Mouse (Mus musculus) heart, postnatal 10 days (tissue): ENCODE data around the gene Plekha1. TPM values are rescaled to one million over a fixed set of nuclear protein-coding genes. Genes with fewer than 3 reads are reported as not detected.

Experiments
- DNase-seq, 2 experiments: peaks; one replicate each; pipeline ENCODE4 v3.0.0; 2021
- intact Hi-C: fragments of 180-260 bp; cut with DNase I; formaldehyde crosslinking; loops from one replicate; pipeline ENCODE4 v1.15.1; 2025
- total RNA-seq, 2 experiments: library from RNA; stranded (reverse); gene quantifications; 2 replicates each; pipeline ENCODE4 v1.2.3; 2021

The Plekha1 gene
- total RNA-seq, 2 experiments from 2014 or later = 60.5 to 68.1 TPM

DNA sequence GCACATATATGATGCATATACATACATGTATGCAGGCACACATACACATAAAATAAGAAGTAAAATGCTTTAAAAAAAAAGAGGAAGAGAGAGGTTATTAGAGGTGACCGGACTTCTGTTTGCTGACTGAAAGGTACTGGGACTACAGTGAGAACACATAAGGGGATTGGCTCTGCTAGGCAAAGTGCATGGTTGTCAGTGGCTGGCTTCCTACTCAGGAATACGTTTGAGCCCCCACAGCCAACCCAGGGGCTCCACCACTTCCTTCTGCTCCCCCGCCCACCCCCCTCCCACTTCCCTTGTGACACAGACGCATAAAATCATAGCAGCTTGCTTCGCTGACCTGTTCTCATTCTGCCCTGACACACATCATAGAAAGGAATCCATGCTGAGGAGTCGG lies 7.6 kb upstream of the Plekha1 start:
- DNase-seq = no peak
- intact Hi-C loops = no loop called here

DNA sequence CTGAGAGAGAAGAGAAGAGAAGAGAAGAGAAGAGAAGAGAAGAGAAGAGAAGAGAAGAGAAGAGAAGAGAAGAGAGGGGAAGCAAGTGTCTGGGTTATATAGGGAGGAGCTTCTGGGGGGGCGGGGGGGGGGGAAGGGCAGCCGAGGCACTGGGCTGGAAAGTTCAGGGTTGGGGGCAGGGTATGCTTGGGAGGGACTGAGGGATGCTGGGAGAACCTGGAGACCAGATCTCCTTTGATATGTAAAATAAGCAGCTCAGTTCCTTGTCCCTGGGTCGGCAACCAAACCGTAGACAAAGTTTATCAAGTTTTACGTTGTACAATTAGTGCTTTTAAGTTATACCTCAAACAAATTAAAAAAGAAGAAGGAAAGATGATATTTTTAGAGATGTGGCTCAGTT lies 5.6 kb upstream of the Plekha1 start:
- intact Hi-C loops = no loop called here
- no peak for DNase-seq

DNA sequence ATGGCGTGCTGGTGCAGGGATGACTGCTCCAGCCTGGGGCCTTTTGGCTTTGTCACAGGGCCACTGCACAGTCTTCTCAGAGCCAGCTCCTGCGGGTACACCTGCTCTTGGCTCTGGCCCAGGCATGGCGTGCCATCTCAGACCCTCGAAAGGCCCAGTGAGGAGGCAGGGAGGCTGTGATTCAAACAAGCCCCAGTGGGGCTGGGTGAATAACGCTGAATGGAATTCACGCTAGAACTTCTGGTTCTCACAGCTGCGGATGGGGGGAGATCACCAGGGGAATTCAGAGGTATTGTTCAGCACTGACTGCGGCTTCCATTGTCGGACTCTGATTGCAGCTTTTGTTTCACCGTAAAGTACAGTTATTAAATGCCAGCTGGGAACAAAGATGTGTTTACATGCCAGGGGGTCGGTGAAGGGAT lies 4.8 kb upstream of the Plekha1 start:
- intact Hi-C loops = no loop called here
- DNase-seq = peak in 1 of 2 experiments; percentile 46

DNA sequence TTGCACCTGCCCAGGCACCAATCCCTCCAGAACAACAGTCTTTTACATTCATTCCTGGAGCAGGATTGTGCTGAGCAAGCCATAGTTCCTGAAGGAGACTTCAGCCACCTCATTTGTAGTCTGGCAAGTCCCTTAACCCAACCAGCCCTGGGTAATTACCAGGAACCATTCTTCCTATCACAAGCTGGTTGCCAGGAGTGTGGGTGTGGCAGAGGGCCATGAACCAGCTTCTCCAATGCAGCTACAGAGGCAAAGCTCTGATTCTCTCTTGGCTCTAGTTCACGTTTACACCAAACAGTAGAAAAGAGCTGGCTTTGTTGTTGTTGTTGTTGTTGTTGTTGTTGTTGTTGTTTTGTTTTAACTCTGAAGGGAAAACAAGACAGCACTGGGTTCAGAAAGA lies 3.1 kb upstream of the Plekha1 start:
- intact Hi-C loops = no loop called here
- peak in 1 of 2 experiments; percentile 33 for DNase-seq

GRCm38 (mm10) chr7:130864711-130865110 lies 845 bp upstream of the Plekha1 start:
- DNase-seq = no peak
- intact Hi-C loops = loop anchor here (5.0 kb wide), 1 partner anchor 37 kb away; no protein-coding TSS in a partner anchor

DNA sequence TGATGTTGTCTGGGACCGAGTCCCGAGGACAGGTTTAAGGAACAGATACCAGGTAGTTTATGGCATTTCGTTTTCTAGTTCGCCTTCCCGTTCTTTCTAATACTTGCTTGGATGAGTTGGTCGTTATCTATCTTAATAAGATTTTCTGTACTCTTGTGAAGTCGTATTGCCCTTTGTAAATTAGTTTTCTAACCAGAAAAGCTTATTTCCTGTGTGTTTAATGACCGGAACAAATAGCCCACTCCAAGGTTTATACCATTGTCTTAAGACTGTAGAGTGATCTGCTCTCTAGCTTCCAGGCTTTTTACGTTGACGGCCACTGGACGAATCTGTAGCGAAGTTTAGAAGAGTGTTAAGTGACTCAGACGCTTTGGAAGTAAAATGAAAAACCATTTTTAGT lies 1.1 kb downstream of the Plekha1 start:
- DNase-seq = peak; percentile 18 to 26
- intact Hi-C loops = loop anchor here (5.0 kb wide), 1 partner anchor 39 kb away; no protein-coding TSS in a partner anchor

- intact Hi-C loops = loop anchor here (5.0 kb wide), 1 partner anchor 40 kb away; no protein-coding TSS in a partner anchor
- peak in 1 of 2 experiments; percentile 20 for DNase-seq
These were observed 1.7 kb downstream of the Plekha1 start for GRCm38 (mm10) chr7:130867256-130867655.

GRCm38 (mm10) chr7:130884161-130884560 lies 18.6 kb downstream of the Plekha1 start:
- intact Hi-C loops = no loop called here
- no peak for DNase-seq

DNA sequence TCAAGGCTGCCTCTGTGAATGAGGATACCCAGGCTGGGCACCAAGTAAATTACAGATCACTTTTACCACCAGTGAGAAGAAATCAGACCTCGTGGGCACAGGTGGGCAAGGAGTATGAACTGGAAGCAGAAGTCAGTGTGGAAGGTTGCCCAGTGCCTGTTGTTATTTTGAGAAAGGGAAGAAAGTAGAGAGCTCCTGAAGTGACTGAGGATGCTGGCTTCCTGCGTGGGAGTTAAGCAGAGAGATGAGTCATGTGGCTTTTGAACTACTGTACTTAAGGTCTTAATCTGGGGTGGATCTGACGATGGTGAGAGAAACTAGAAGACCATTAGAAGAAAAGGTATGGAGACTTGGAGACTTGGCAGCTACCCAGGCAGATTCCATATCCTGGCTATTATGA lies 20.7 kb downstream of the Plekha1 start:
- DNase-seq = no peak
- intact Hi-C loops = no loop called here

- DNase-seq = peak; percentile 54 to 57
- intact Hi-C loops = no loop called here
These were observed 22.4 kb downstream of the Plekha1 start for GRCm38 (mm10) chr7:130887946-130888345.

DNA sequence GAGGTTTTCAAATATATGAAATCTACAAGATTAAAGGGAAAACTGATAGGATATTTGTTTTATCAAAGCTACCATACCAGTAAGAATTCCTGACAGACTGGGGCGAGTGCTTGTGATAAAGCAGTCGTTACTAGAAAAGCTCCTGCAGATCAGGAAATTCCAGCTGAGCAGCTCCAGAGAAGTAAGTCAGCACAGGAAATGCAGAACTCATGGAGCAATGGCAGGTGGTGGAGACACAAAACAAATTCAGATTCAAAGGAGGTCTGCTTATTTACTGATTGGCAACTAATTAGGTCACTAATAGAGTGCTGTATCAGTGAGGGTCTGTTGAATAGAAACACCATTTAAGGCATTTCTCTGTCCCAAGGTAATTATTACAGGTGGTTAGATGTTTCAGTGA lies 25.3 kb downstream of the Plekha1 start:
- intact Hi-C loops = no loop called here
- no peak for DNase-seq

GRCm38 (mm10) chr7:130892973-130893372 lies 27.4 kb downstream of the Plekha1 start:
- peak; percentile 34 to 48 for DNase-seq
- intact Hi-C loops = no loop called here

DNA sequence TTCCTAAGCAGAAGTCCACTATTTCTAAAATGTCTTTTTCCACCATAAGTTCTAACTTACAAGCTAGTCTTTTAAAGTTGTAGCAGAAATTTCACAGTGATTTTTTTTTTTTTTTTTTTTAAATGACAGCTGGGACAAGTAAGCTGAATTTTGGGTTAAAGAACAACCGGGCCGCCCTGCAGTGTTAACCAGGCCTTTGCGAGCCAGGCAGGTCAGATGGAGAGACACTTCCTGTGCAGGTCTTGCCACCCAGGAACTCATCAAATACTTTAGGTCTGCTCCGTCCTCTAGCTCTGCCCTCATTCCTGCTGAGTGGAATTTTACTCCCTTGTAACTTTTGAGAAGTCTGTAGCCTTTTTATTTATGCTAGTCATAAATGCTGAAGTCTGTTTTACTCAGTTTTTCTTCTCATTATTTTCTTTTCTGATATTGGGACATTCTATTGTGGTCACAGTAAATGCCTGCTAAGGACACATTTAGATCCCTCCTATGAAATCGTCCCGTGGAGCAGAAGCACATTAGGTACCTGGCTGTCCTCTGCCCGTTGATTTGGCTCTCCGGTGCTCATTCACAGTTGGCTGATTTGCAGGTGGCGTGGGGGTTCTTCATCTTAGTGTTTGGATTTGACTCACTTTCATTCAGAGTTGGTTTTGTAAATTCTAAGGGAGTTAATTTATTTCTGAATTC lies 29.5 kb downstream of the Plekha1 start:
- DNase-seq = no peak
- intact Hi-C loops = no loop called here

GRCm38 (mm10) chr7:130895618-130895945 lies 30.0 kb downstream of the Plekha1 start:
- no peak for DNase-seq
- intact Hi-C loops = no loop called here

GRCm38 (mm10) chr7:130896064-130896463 lies 30.5 kb downstream of the Plekha1 start:
- intact Hi-C loops = no loop called here
- no peak for DNase-seq

DNA sequence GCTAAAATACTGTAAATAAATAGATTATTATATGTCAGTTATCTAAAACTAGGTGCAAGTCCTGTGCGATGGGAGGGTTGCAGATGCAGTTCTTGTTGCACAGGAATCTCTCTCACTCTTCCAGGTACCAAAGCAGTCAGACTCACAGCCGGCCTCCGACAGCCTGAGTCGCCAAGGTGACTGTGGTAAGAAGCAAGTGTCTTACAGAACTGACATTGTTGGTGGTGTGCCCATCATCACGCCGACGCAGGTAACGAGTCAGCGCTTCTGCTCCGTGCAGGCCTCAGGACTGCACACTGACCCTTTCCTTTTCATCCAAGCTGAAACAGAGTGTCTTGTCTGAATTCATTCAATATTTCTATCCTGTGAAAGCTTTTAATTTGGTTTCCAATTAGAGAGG lies 31.6 kb downstream of the Plekha1 start:
- intact Hi-C loops = no loop called here

DNA sequence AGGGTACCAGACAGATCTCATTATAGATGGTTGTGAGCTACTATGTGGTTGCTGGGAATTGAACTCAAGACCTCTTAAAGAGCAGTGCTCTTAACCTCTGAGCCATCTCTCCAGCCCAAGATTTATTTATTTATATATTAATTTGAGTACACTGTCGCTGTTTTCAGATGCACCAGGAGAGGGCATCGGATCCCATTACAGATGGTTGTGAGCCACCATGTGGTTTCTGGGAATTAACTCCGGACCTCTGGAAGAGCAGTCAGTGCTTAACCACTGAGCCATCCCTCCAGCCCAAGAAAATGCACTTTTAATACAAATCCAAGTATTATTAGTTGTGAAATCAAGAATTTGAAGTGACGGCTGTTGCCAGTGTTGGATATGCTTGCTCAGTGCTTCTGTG lies 32.8 kb downstream of the Plekha1 start:
- DNase-seq = peak; percentile 16 to 38
- intact Hi-C loops = no loop called here

More for the DNA sequence above, 31.6 kb downstream of the Plekha1 start:
- no peak for DNase-seq

GRCm38 (mm10) chr7:130900233-130900848 lies 34.8 kb downstream of the Plekha1 start:
- intact Hi-C loops = no loop called here
- no peak for DNase-seq

- intact Hi-C loops = no loop called here
- no peak for DNase-seq
These were observed 37.4 kb downstream of the Plekha1 start for GRCm38 (mm10) chr7:130902929-130903328.

DNA sequence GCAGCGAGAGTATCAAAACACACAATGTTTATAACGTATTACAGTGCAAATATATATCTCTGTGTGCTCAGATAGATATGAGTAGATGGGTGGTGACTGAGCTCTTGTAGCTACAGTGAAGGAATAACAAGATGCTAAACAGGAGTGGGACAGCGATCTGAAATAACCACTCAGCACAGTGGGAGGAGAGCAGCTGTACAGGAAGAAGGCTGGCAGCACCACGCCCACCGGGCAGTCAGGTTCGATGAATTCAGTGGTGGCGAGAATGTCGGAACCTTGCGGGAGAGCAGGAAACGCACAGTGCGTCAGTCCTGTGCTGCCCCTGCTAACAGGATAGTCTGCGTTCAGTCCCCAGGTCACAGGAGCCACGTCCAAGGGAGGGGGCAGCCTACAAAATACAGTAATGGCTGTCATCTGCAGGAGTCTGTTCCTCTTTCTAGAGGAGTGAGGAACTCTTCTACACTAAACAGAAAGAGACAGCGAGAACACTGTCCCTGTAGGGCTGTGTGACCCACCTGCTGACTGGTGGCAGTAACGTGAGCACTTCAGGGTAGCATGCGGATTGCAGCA lies 38.0 kb downstream of the Plekha1 start:
- intact Hi-C loops = no loop called here
- peak in 1 of 2 experiments; percentile 12 for DNase-seq

- intact Hi-C loops = no loop called here
- DNase-seq = no peak
These were observed 39.2 kb downstream of the Plekha1 start for GRCm38 (mm10) chr7:130904571-130905365.
